Mouse (Mus musculus) lung, postnatal 14 days (tissue): Measurements from ENCODE around the gene Ank3.

Experiments
- DNase-seq: peaks from one replicate; pipeline ENCODE4 v3.0.0; 2021

The Ank3 gene

DNA sequence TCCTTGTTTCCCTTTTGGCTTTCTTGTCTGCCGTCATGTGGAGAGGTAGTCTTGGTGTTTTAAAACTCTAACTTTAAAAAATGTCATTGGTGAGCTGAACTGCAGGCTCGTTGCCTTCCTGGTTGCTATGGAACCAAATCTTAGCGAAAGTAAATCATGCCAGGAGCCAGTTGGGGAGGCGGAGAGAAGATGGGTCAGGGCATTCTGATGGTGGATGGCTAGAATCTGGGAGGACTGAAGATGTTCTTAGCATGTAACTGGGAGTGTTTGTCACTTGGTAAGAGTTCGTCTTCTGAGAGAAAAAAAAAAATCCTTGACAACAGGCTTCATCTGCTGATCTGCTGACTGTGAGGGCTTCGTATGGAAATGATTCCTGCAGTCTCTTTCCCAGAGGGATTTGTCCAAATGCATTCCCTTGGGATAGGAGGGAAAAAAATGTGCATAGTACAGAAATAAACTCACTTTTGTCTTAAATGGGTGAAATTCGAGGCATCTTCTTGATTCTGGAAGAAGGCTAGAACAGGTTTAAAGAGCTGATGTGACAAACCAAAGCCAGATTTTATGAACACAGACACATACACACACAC, 232.3 kb downstream of the Ank3 start:
- DNase-seq: no peak

- DNase-seq: no peak
Observed at GRCm38 (mm10) chr10:69632885-69633284, 234.3 kb downstream of the Ank3 start.

GRCm38 (mm10) chr10:69634891-69635290, 236.3 kb downstream of the Ank3 start:
- DNase-seq: no peak

DNA sequence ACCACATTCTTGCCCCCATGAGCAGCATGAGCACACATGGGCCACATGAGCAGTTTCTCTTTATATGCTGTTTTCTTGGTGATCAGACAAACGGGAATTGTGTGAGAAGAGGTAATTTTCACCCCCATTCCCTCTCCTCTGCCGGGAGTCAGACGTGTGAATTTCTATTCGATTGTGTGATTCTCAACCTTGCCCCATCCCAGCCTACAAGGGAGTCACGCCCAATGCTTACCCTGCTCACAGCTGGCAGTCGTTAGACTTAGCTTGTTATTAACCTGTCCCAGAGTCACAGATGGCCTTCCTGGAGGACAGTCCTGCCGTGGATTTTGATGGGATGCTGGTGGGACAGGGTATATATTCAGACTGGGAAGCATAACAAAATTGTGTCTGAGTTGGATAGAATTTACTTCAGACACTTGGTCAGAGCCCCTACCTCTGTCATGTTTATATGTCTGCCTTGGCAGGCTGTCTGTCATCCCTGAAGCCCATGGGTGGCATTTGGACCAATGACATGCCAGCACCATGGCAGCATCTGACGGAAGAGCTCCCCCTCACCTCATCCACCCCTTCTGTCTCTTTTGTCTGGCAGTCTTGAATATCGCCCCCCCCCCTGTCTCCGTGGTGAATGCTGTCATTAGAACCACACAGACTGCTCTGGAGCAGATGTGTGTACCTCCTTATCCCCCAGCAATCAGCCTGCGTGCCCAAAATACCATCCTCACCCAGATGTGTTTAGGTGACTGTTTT, 237.5 kb downstream of the Ank3 start:
- no peak for DNase-seq

DNA sequence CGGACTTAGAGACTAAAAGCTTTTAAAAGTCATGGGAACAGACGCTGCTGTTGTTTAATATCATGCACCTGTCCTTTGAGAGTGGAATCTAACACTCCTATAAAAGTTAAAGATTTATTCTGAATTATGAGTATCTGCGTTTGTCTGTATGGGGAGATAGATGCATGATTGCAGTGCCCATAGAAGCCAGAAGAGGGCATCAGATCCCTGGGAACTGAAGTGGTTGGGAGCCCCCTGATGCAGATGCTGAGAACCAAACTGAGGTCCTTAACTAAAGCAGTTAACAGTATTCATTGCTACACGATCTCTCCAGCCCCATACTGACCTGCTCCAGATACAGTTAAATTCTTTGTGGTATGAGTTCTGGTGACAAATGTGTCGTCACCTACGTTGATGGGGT, 240.6 kb downstream of the Ank3 start:
- DNase-seq: no peak

- no peak for DNase-seq
Observed at GRCm38 (mm10) chr10:69640617-69641016, 242.0 kb downstream of the Ank3 start.

- no peak for DNase-seq
Observed at GRCm38 (mm10) chr10:69643481-69643880, 244.9 kb downstream of the Ank3 start.

DNA sequence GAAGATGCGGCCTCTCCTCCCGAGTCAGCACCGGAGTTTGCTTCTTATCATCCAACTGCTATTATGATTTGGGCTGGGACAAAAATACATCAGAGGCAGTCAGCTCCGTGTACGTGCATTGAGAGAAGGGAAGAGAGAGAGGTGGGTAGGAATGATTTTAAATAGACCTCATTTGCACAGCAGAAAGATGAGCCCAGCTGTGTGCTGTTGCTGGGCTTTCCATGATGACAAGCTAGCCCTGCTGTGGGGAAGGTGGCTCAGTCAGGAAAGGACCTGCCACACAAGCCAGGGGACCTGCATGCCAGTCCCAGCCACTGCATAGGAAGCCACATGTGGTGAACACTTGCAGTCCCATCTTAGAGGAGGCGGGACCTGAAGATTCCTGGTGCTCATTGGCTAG, 245.4 kb downstream of the Ank3 start:
- DNase-seq: no peak

DNA sequence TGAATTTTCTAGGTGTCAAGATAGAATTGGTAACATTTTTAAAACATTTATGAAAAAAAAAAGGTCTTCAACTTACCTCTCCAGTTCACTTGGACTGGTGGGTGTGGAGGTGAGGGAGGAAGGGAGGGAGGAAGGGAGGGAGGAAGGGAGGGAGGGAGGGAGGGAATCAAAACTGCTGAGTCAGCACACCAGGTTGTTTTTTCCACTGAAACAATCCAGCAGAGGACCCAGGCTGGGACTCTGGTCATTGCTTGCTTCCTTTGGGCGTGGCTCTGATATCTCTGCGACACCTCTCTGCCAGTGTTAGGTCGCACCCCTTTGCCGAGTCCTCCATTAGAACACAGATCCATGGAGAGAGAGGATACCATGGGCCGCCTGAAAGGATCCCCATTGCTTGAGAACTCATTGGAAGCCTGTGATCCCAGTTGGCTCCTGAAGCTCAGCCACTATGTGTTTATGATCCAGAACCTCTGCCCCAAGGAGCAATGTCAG, 246.8 kb downstream of the Ank3 start:
- no peak for DNase-seq

DNA sequence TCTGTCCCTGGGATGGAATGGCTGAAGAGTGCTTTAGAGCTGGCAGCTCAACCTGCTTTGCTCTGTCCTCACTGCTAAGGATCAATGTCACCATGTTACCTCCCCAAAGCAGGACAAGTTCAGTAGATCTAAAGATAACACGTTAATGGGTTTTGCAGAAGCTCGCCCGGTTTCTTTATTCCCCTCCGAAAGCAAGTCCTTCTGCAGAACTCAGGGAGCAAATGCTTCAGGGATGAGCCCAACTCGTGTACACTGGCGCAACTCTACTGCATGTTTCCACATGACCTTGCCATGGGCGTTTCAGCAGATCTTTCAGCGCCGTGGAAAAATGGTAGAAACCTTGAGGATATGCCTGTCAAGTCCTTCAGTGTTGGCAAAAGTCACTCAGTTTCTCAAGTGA, 247.4 kb downstream of the Ank3 start:
- DNase-seq: no peak

GRCm38 (mm10) chr10:69650074-69650473, 251.5 kb downstream of the Ank3 start:
- DNase-seq: no peak

DNA sequence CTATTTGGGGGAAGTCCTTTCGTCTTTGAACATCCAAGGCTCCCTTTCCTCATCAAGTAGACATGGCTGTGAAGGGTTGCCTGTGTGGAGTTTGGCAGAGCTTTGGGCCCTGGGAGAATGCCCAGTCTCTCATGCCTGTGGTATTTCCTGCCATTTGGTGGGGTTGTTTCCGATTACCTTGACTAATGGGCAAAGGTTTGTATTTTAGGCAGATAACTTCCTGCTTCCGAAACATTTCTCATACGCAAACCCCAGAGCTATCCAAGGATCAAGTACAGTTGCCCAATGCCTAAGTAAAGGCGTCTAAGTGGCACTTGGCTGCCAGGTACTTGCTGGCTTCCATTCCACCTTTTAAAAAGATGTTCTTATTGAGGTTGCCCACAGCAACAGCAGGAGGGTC, 254.1 kb downstream of the Ank3 start:
- DNase-seq: peak; percentile 59

DNA sequence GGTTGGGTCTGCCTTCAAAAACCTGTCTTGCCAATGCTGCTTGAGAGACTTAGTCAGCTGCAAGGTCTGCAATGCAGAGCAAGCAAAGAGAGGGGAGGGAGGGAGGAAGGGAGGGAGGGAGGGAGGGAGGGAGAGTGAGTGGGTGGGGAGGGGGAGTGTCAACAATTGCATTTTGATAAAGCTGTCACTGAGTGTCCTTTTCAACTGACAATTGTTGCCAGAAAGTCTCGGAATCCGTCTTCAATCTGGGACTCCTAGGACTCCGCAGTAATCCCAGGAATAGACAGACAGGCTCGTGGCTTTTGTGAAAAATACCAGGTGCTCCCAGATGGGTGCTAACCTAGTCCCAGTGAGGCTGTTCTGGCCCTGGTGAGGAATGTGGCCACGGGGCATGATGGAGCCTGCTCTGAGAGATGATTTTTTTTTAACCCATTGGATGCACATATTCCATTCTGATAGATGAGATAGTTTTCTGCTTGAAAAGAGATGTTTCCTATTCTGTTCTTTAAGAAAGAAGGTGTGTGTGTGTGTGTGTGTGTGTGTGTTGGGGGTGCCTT, 254.6 kb downstream of the Ank3 start:
- no peak for DNase-seq

DNA sequence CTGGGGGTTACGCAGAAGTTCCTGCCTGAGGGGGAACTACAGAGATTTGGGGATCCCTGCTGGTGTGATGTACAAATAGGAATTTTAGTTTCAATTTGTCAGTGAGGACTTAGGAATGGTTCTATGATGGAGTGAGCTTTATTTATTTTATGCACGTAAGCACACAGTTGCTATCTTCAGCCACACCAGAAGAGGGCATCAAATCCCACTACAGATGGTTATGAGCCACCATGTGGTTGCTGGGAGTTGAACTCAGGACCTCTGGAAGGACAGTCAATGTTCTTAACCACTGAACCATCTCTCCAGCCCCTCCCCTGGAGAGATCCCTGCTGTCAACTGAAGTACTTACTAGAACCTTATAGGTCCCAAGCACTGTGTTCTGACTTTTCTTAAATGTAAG, 255.6 kb downstream of the Ank3 start:
- no peak for DNase-seq

DNA sequence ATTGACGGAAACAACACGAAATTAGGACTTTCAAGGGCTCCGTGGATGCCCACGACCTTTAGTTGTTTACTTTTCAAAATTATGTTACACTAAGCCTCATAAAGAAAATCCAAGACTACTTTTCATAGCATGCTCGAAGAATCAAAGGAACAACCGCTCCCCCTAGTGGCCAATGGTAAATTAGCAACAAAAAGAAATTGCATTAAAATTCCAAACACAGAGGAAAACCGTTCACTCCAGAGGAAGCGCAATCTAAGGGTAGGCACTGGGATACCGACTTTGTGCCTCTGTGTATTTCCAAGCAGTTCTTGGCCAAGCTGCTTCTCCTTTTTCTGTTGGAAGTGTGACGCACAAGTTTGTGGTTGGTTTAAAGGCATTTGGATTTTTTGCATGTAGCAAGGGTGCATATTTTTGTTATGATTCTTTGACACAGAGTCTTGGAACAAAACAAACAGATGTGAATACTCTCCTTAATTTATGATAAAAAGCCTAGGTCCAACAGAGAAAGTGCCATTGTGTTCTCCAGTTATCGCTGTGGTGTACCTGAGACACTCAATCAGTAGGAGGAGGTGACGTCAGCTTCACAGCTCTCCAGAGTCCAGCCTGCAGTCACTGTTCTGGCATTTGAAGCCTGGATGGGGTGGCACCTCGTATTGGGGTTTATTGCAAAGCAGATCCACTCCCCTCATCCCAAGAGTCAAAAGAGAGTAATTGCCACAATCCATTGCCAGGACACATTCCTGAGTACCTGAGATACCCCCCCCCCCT, 256.5 kb downstream of the Ank3 start:
- peak; percentile 63 for DNase-seq

GRCm38 (mm10) chr10:69656321-69656720, 257.7 kb downstream of the Ank3 start:
- peak; percentile 58 for DNase-seq

DNA sequence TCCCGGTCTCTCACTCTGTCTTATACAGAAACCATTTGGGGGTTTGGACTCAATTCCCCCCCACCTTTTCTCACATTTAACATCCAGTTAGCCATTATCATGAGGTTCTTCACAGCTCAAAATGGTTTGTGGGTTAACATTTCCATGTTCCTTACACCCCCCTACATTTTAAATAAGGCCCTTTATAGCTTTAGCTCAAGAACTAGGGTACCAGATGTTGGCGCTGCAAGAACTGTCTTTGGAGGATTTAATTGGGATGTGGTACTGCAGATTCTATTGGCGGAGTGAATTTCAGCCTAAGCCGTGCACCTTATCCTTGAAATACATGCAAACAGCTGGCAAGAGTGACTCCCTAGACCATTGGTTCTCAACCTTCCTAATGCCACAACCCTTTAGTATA, 261.2 kb downstream of the Ank3 start:
- DNase-seq: no peak

- DNase-seq: peak; percentile 78
Observed at GRCm38 (mm10) chr10:69662338-69662737, 263.8 kb downstream of the Ank3 start.

- no peak for DNase-seq
Observed at GRCm38 (mm10) chr10:69667482-69667881, 268.9 kb downstream of the Ank3 start.

GRCm38 (mm10) chr10:69670496-69670895, 271.9 kb downstream of the Ank3 start:
- DNase-seq: no peak

DNA sequence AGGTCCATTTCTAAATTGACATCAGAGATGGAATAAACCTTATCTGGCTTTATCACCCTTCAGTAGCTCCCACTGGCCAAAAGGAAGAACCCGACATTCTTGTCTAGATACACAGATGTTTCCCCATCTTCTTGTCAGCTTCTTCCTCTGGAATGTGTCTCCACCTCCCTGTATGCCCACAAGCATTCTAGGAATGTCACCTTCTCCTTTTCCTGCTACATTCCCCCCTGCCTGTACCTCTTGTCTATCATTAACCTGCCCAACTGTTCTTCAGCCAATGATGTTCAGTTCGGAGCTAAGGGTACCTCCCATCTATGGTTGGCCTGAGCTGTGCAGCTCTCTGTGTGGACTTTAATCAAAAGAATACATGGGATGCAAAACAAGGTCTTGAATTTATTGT, 272.4 kb downstream of the Ank3 start:
- no peak for DNase-seq

- DNase-seq: no peak
Observed at GRCm38 (mm10) chr10:69671505-69671904, 272.9 kb downstream of the Ank3 start.

GRCm38 (mm10) chr10:69672545-69672944, 274.0 kb downstream of the Ank3 start:
- no peak for DNase-seq

- no peak for DNase-seq
Observed at GRCm38 (mm10) chr10:69678230-69678629, 279.7 kb downstream of the Ank3 start.
